Mouse (Mus musculus): ENCODE measurements at regions not wholly inside any gene's neighbourhood (a gene's known extent, or its start where the extent isn't known, plus 50 kb on each side); places are given as distances from the start of the nearest gene placed in this dataset.

DNA sequence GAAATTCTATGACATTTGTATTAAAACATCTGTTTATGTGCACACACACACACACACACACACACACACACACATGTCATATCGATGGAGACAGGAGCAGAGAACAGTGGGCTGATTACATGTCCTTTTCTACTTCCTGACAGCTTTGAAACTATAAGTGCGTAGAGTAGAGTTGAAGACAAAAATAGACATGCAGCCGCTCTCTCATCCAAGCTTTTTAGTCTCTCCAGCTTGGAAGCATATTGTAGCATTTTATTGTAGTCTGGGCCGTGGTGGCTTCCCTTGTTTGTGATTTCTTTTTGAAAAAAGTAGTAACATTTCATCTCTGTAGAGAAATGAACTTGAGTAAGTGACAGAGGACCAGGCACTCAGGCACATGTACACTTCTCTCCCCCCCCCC lies 306.7 kb downstream of the Elavl2 start:
- dilution Hi-C loops (cut with MboI; ENCODE audit: extremely low pct_ligation_motif_present, extremely low pct_unique_long_range_greater_than_20kb, low sequenced_read_pairs) = no loop called here
- no peaks in the 10 kb centered on the region for H3K4me1 ChIP-seq (ENCODE audit: control insufficient read depth in 1 of 2, insufficient read depth in 2 of 2)
- no peak overlapping the region for H3K4me3 ChIP-seq (replicated peaks in 1 of 3; ENCODE audit: low read depth in 2 of 3, low read length in 2 of 3, poor library complexity in 1 of 3)
- no peaks in the 10 kb centered on the region for H3K79me2 ChIP-seq (replicated peaks; ENCODE audit: control insufficient read depth, extremely low read depth, insufficient read depth, poor library complexity, severe bottlenecking)
- TF ChIP-seq BHLHE40 (IDR thresholded peaks at IDR 0.05; ENCODE audit: low read depth, low read length) (no peak), HCFC1 (IDR thresholded peaks at IDR 0.05; ENCODE audit: low read depth, low read length) (no peak), JUND (conservative IDR thresholded peaks at IDR 0.05; ENCODE audit: low read depth, low read length) (no peak), UBTF (IDR thresholded peaks at IDR 0.05; ENCODE audit: low read depth, low read length) (no peak), CTCF (conservative IDR thresholded peaks at IDR 0.05 in 1 of 2, IDR thresholded peaks at IDR 0.05 in 1 of 2; ENCODE audit: low read depth in 2 of 2, low read length in 2 of 2) (no peak), ZNF384 (IDR thresholded peaks at IDR 0.05; ENCODE audit: low read depth, low read length) (no peak), POLR2A (IDR thresholded peaks at IDR 0.05; ENCODE audit: low read depth, low read length) (no peak), NELFE (IDR thresholded peaks at IDR 0.05; ENCODE audit: low read depth, low read length) (no peak), ETS1 (conservative IDR thresholded peaks at IDR 0.05; ENCODE audit: low read depth, low read length) (no peak), MAFK (IDR thresholded peaks at IDR 0.05; ENCODE audit: insufficient replicate concordance, low read length) (no peak), NRF1 (IDR thresholded peaks at IDR 0.05; ENCODE audit: low read depth, low read length) (no peak), ZC3H11A (IDR thresholded peaks at IDR 0.05; ENCODE audit: low read depth, low read length) (no peak), MAZ (IDR thresholded peaks at IDR 0.05; ENCODE audit: low read depth, low read length) (no peak), MAX (IDR thresholded peaks at IDR 0.05; ENCODE audit: low read length) (no peak), ZKSCAN1 (IDR thresholded peaks at IDR 0.05; ENCODE audit: borderline replicate concordance, low read depth, low read length) (no peak), CHD2 (IDR thresholded peaks at IDR 0.05; ENCODE audit: low read length) (no peak), SIN3A (IDR thresholded peaks at IDR 0.05; ENCODE audit: low read length) (no peak)
- no peak overlapping the region for H3K27ac ChIP-seq (ENCODE audit: insufficient read depth, low read depth)
- no peak overlapping the region for H3K4me2 ChIP-seq (ENCODE audit: insufficient read depth, low read depth, poor library complexity, severe bottlenecking)
- H3K9ac ChIP-seq (ENCODE audit: insufficient read depth, low read depth) = no peak overlapping the region
- DNase-seq (ENCODE audit: extremely low read depth) = no peak
- no peaks in the 10 kb centered on the region for H3K36me3 ChIP-seq (replicated peaks in 1 of 2; ENCODE audit: control insufficient read depth in 1 of 2, insufficient read depth in 1 of 2, low read length in 1 of 2)
- H3K9me3 ChIP-seq (replicated peaks; ENCODE audit: low read length) = peaks cover 82% of the 10 kb centered on the region
- in situ Hi-C loops (cut with MboI; ENCODE audit: low pct_ligation_motif_present, low pct_unique_long_range_greater_than_20kb, low sequenced_read_pairs) = no loop called here
- H3K27me3 ChIP-seq (replicated peaks) = no peaks in the 10 kb centered on the region

DNA sequence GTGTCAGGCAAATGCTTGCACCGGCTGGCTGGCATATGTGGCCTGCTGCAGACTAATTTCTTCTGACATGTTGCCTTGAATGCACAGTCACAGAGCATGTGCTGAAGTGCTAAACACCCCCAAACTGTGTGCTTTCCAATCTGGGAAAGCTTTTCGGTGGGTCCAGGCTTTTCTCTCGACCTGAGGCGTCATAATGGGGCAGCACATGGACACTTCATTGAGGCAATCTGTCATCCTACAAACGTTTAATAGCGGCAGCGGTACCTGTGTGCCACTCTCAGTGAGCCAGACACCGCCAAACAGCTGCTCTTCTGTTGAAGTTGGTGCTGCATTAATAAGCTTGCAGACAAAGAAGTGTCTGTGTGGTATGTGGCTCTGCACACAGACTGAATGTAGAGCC lies 308.3 kb downstream of the Elavl2 start:
- H3K9me3 ChIP-seq (replicated peaks; ENCODE audit: low read length) = peaks cover 79% of the 10 kb centered on the region
- no peaks in the 10 kb centered on the region for H3K79me2 ChIP-seq (replicated peaks; ENCODE audit: control insufficient read depth, extremely low read depth, insufficient read depth, poor library complexity, severe bottlenecking)
- no peak overlapping the region for H3K4me2 ChIP-seq (ENCODE audit: insufficient read depth, low read depth, poor library complexity, severe bottlenecking)
- TF ChIP-seq POLR2AphosphoS2 (IDR thresholded peaks at IDR 0.05; ENCODE audit: low read depth, low read length) = no peak
- no peak for TF ChIP-seq MAZ (IDR thresholded peaks at IDR 0.05; ENCODE audit: low read depth, low read length)
- TF ChIP-seq RAD21 (IDR thresholded peaks at IDR 0.05; ENCODE audit: low read depth, low read length) = no peak
- TF ChIP-seq CHD1 (IDR thresholded peaks at IDR 0.05; ENCODE audit: low read depth, low read length) = no peak
- no peak for TF ChIP-seq UBTF (IDR thresholded peaks at IDR 0.05; ENCODE audit: low read depth, low read length)
- no peak for TF ChIP-seq ELF1 (IDR thresholded peaks at IDR 0.05; ENCODE audit: low read depth, low read length)
- no peak for TF ChIP-seq POLR2A (IDR thresholded peaks at IDR 0.05; ENCODE audit: low read depth, low read length)
- no peak for TF ChIP-seq RCOR1 (conservative IDR thresholded peaks at IDR 0.05; ENCODE audit: low read depth, low read length)
- TF ChIP-seq IRF4 (IDR thresholded peaks at IDR 0.05; ENCODE audit: low read depth, low read length) = no peak
- no peak for TF ChIP-seq ZMIZ1 (IDR thresholded peaks at IDR 0.05; ENCODE audit: low read depth, low read length)
- TF ChIP-seq E2F4 (IDR thresholded peaks at IDR 0.05; ENCODE audit: insufficient replicate concordance, low read depth, low read length) = no peak
- TF ChIP-seq NRF1 (IDR thresholded peaks at IDR 0.05; ENCODE audit: low read depth, low read length) = no peak
- TF ChIP-seq MEF2A (IDR thresholded peaks at IDR 0.05; ENCODE audit: borderline replicate concordance, low read depth, low read length) = no peak
- no peak for TF ChIP-seq JUN (IDR thresholded peaks at IDR 0.05; ENCODE audit: insufficient read depth, low read depth, low read length)
- no peak for TF ChIP-seq EP300 (IDR thresholded peaks at IDR 0.05; ENCODE audit: low read length)
- no peak for TF ChIP-seq MXI1 (IDR thresholded peaks at IDR 0.05; ENCODE audit: low read depth, low read length)
- no peak for TF ChIP-seq HCFC1 (IDR thresholded peaks at IDR 0.05; ENCODE audit: low read depth, low read length)
- no peaks in the 10 kb centered on the region for H3K27me3 ChIP-seq (replicated peaks)
- H3K36me3 ChIP-seq (replicated peaks in 1 of 2; ENCODE audit: control insufficient read depth in 1 of 2, insufficient read depth in 1 of 2, low read length in 1 of 2) = no peaks in the 10 kb centered on the region
- in situ Hi-C loops (cut with MboI; ENCODE audit: low pct_ligation_motif_present, low pct_unique_long_range_greater_than_20kb, low sequenced_read_pairs) (no loop called here), dilution Hi-C loops (cut with MboI; ENCODE audit: extremely low pct_ligation_motif_present, extremely low pct_unique_long_range_greater_than_20kb, low sequenced_read_pairs) (no loop called here)
- no peak overlapping the region for H3K4me3 ChIP-seq (replicated peaks in 1 of 3; ENCODE audit: low read depth in 2 of 3, low read length in 2 of 3, poor library complexity in 1 of 3)
- DNase-seq (ENCODE audit: extremely low read depth) = no peak
- H3K4me1 ChIP-seq (ENCODE audit: control insufficient read depth in 1 of 2, insufficient read depth in 2 of 2) = no peaks in the 10 kb centered on the region
- H3K27ac ChIP-seq (ENCODE audit: insufficient read depth, low read depth) = no peak overlapping the region
- no peak overlapping the region for H3K9ac ChIP-seq (ENCODE audit: insufficient read depth, low read depth)

All from CH12.LX (cell line).